Mouse (Mus musculus) spleen, adult 2 months (tissue): ENCODE results near the gene Pigu.

Experiments used
- CTCF ChIP-seq: fragments of 200-500 bp; IDR thresholded peaks from 2 replicates; pipeline ENCODE4 v1.5.1; 2011; ENCODE audit warnings: mild to moderate bottlenecking, inconsistent platforms; ENCODE audit not compliant: insufficient read depth, insufficient read length, insufficient replicate concordance; ENCODE audit errors: extremely low read depth
- POLR2A ChIP-seq: fragments of 200-500 bp; IDR thresholded peaks from 2 replicates; pipeline ENCODE4 v1.6.1; 2011; ENCODE audit warnings: low read depth, low read length, inconsistent platforms

- TF ChIP-seq POLR2A (no peak), CTCF (no peak)
Observed at GRCm38 (mm10) chr2:155266896-155267295, 90.3 kb downstream of the Pigu start.
